Mouse (Mus musculus) kidney, adult 2 months (tissue): ENCODE results near the gene Rasip1.

Experiments
- CTCF ChIP-seq: fragments of 200-500 bp; conservative IDR thresholded peaks from 2 replicates; pipeline ENCODE4 v1.5.1; 2011; ENCODE audit warnings: low read depth, mild to moderate bottlenecking, control low read depth, low read length, moderate library complexity, mixed read lengths; ENCODE audit not compliant: insufficient read depth, insufficient read length
- POLR2A ChIP-seq: fragments of 200-500 bp; IDR thresholded peaks from one replicate; pipeline ENCODE4 v1.6.1; 2011; ENCODE audit warnings: low read depth, low read length, control low read depth

DNA sequence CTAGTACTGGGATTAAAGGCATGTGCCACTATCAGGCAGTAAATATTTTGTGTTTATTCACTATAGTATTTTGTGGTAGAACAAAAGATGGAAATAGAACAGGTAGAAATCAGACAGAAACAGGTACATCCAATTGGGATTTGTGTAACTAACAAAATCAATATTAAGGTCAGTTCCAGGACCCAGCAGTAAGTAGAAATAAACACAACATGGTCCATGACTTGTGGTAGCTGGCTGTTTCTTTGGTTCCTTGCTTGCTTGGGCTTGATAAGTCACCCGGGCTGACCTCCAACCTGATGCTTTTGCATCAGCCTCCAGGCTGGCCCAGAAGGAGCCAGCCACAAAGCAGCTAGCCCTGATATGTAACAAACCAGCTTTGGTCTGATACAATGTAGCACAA is 17.8 kb upstream of the Rasip1 start:
- no peak for TF ChIP-seq CTCF
- no peak for TF ChIP-seq POLR2A
